Mouse (Mus musculus): ENCODE data around the gene 4930467E23Rik. TPM values are rescaled to one million over a fixed set of nuclear protein-coding genes. Genes with fewer than 3 reads are reported as not detected.

4930467E23Rik gene
- not detected for polyA plus RNA-seq (2015; fragmentation: Illumina TruSeq; extraction: RNeasy Lipid Tissue Mini Kit (QIAGEN cat#74804); ENCODE audit: low read depth, low replicate concordance)

DNA sequence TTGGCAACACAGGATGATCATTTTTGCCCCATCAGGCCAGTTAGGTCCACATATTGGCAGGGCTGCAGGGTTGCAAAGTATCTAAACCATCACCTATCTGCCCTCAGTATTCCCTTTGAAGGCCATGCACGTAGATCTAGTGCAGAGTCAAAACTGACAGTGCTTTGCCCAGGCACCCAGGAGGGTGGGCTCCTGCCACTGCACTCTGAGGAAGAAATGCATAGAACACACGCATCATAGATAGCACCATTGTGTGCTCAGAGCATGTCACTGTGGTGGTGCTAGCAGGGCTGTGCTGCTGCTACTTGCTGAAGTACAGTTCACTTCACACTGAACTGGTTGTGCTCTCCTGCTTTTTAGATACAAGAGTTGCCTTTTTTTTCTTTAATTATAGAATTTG is at the start of gene 4930467E23Rik:
Gene 4930467E23Rik, plus strand, starts transcription at position 301 of the 400 bp plus-strand sequence.

Other genes starting within 250 kb of the 4930467E23Rik start
- gene Defb7, start 234.5 kb upstream of the 4930467E23Rik start, polyA plus RNA-seq (2015; fragmentation: Illumina TruSeq; extraction: RNeasy Lipid Tissue Mini Kit (QIAGEN cat#74804); ENCODE audit: low read depth, low replicate concordance): not detected
- 0.34 TPM for gene Gm31371, start 173.8 kb downstream of the 4930467E23Rik start, polyA plus RNA-seq (2015; fragmentation: Illumina TruSeq; extraction: RNeasy Lipid Tissue Mini Kit (QIAGEN cat#74804); ENCODE audit: low read depth, low replicate concordance)

All from brain, adult 10 weeks (tissue).